In genomic region chr7:27249146-27249545, GRCm38 (mm10) we compare ENCODE assay signal across 9 mouse cellular contexts. TPM values are rescaled to one million over a fixed set of nuclear protein-coding genes. Genes with fewer than 3 reads are reported as not detected.
A peak's percentile ranks its signal among the peaks of the same experiment; 100 is the strongest.
DNase-seq lines count a peak whose midpoint lies in the region; ATAC-seq and TF ChIP-seq lines count a peak whose summit lies in the region.
"Had no signal": no experiment of that assay in that cellular context is flagged by ENCODE, and none has a peak within 500 bp of the region (broad histone marks: within the 10 kb centered on the region; RNA-seq: fewer than 3 reads in every experiment).

No protein-coding gene starts in this region.

- no peak overlapping the region for H3K4me2 ChIP-seq in heart, postnatal 0 days (ENCODE audit: low read depth, low read length)
- H3K4me2 ChIP-seq: embryonic facial prominence, embryonic 12.5 days had no signal

- no peak for ATAC-seq in heart, postnatal 0 days (ENCODE audit: insufficient read depth, low read depth)

- peak; percentile 37 for TF ChIP-seq CTCF in heart, postnatal 0 days (IDR thresholded peaks at IDR 0.05; ENCODE audit: low read depth)

- no peaks in the 10 kb centered on the region for H3K9me3 ChIP-seq in heart, postnatal 0 days (replicated peaks; ENCODE audit: control insufficient read depth, low read length)
- H3K9me3 ChIP-seq in heart, embryonic 10.5 days, result no peaks in the 10 kb centered on the region
- H3K9me3 ChIP-seq: embryonic facial prominence, embryonic 12.5 days had no signal

- H3K9ac ChIP-seq in heart, postnatal 0 days (replicated peaks; ENCODE audit: low read depth, low read length), result no peak overlapping the region
- H3K9ac ChIP-seq: embryonic facial prominence, embryonic 12.5 days had no signal

- no peak overlapping the region for H3K4me3 ChIP-seq in heart, postnatal 0 days (ENCODE audit: low read depth, low read length)
- no peak overlapping the region for H3K4me3 ChIP-seq in heart, embryonic 10.5 days
- H3K4me3 ChIP-seq: embryonic facial prominence, embryonic 12.5 days had no signal

- no peak for DNase-seq in heart, postnatal 0 days (ENCODE audit: low spot score)
- DNase-seq in heart, embryonic 10.5 days (ENCODE audit: low spot score), result no peak
- DNase-seq in testis, postnatal 10 days (ENCODE audit: low spot score), result peak; percentile 59
- DNase-seq in testis, postnatal 14 days (ENCODE audit: low spot score), result no peak
- peak; percentile 58 for DNase-seq in embryo, embryonic 10.5 days (ENCODE audit: low spot score)
- DNase-seq in splenic B cell, adult 2 months (ENCODE audit: low read depth, low spot score), result peak; percentile 56
- DNase-seq in layer of hippocampus, adult 11-12 months (ENCODE audit: low spot score), result no peak
- DNase-seq in adipocyte (ENCODE audit: low spot score), result no peak

- no peaks in the 10 kb centered on the region for H3K27me3 ChIP-seq in heart, postnatal 0 days (ENCODE audit: control insufficient read depth, insufficient read depth, low read length)
- no peaks in the 10 kb centered on the region for H3K27me3 ChIP-seq in heart, embryonic 10.5 days (ENCODE audit: insufficient read depth, poor library complexity, severe bottlenecking)
- H3K27me3 ChIP-seq in splenic B cell, adult 2 months (ENCODE audit: control insufficient read depth, insufficient read depth, low read length, poor library complexity, severe bottlenecking), result no peaks in the 10 kb centered on the region
- H3K27me3 ChIP-seq: embryonic facial prominence, embryonic 12.5 days had no signal

- 0 out of 2 replicates have a peak, but pooled peaks cover 4% of the 10 kb centered on the region for H3K36me3 ChIP-seq in heart, postnatal 0 days (replicated peaks; ENCODE audit: control insufficient read depth, insufficient read depth, low read length)
- peaks cover 16% of the 10 kb centered on the region for H3K36me3 ChIP-seq in heart, embryonic 10.5 days
- no peaks in the 10 kb centered on the region; the same call in none of the 2 replicates for H3K36me3 ChIP-seq in splenic B cell, adult 2 months (ENCODE audit: control insufficient read depth, insufficient read depth, low read length, poor library complexity, severe bottlenecking)

- no peaks in the 10 kb centered on the region for H3K4me1 ChIP-seq in heart, postnatal 0 days (ENCODE audit: control insufficient read depth, insufficient read depth)
- H3K4me1 ChIP-seq in heart, embryonic 10.5 days, result no peaks in the 10 kb centered on the region
- H3K4me1 ChIP-seq: embryonic facial prominence, embryonic 12.5 days had no signal

- WGBS in heart, postnatal 0 days, result 91% methylated on average over 2 of the region's 2 CpGs
- 78% methylated on average over 2 of the region's 2 CpGs for WGBS in heart, embryonic 10.5 days

- TF ChIP-seq EP300 in heart, postnatal 0 days (IDR thresholded peaks at IDR 0.05; ENCODE audit: low read depth), result no peak

- H3K27ac ChIP-seq in heart, postnatal 0 days (ENCODE audit: low read depth), result no peak overlapping the region
- no peak overlapping the region for H3K27ac ChIP-seq in heart, embryonic 10.5 days
- H3K27ac ChIP-seq: embryonic facial prominence, embryonic 12.5 days had no signal

RNA-seq across cellular contexts. Expression of gene Numbl, which starts 9.1 kb away (rescaled TPM):
- total RNA-seq in heart, postnatal 0 days (2014; rRNA removed; ENCODE audit: low replicate concordance), result 15.9 and 23.5 TPM in 2 replicates
- polyA plus RNA-seq in heart, postnatal 0 days (2015; fragmentation: Nextera tagmentation; extraction: Ambion mirVana), result 5.6 and 6.2 TPM in 2 replicates
- polyA plus RNA-seq in heart, embryonic 10.5 days (2016; fragmentation: Nextera tagmentation; extraction: Ambion mirVana), result 7.0 and 9.6 TPM in 2 replicates

RNA-seq across cellular contexts. Expression of gene Coq8b, which starts 16.3 kb away (rescaled TPM):
- 5.8 and 7.2 TPM in 2 replicates for total RNA-seq in heart, postnatal 0 days (2014; rRNA removed; ENCODE audit: low replicate concordance)
- 10.1 and 11.0 TPM in 2 replicates for polyA plus RNA-seq in heart, postnatal 0 days (2015; fragmentation: Nextera tagmentation; extraction: Ambion mirVana)
- polyA plus RNA-seq in heart, embryonic 10.5 days (2016; fragmentation: Nextera tagmentation; extraction: Ambion mirVana), result 12.3 and 13.9 TPM in 2 replicates

RNA-seq across cellular contexts. Expression of gene Itpkc, which starts 20.7 kb away (rescaled TPM):
- total RNA-seq in heart, postnatal 0 days (2014; rRNA removed; ENCODE audit: low replicate concordance), result 5.8 and 14.7 TPM in 2 replicates
- polyA plus RNA-seq in heart, postnatal 0 days (2015; fragmentation: Nextera tagmentation; extraction: Ambion mirVana), result 1.2 and 1.3 TPM in 2 replicates
- 3.4 and 5.0 TPM in 2 replicates for polyA plus RNA-seq in heart, embryonic 10.5 days (2016; fragmentation: Nextera tagmentation; extraction: Ambion mirVana)

RNA-seq across cellular contexts. Expression of gene Snrpa, which starts 53.1 kb away (rescaled TPM):
- 78.2 and 79.4 TPM in 2 replicates for total RNA-seq in heart, postnatal 0 days (2014; rRNA removed; ENCODE audit: low replicate concordance)
- polyA plus RNA-seq in heart, postnatal 0 days (2015; fragmentation: Nextera tagmentation; extraction: Ambion mirVana), result 60.5 and 69.3 TPM in 2 replicates
- polyA plus RNA-seq in heart, embryonic 10.5 days (2016; fragmentation: Nextera tagmentation; extraction: Ambion mirVana), result 227 and 298 TPM in 2 replicates

RNA-seq across cellular contexts. Expression of gene BC024978, which starts 53.6 kb away (rescaled TPM):
- 1.8 and 4.8 TPM in 2 replicates for total RNA-seq in heart, postnatal 0 days (2014; rRNA removed; ENCODE audit: low replicate concordance)
- polyA plus RNA-seq in heart, postnatal 0 days (2015; fragmentation: Nextera tagmentation; extraction: Ambion mirVana), result 2.0 and 2.1 TPM in 2 replicates
- 3.1 and 3.2 TPM in 2 replicates for polyA plus RNA-seq in heart, embryonic 10.5 days (2016; fragmentation: Nextera tagmentation; extraction: Ambion mirVana)

Comparison
In these comparisons a context has a peak if more than half of its experiments do, and no peak if none do; other contexts are left out.
1. DNase-seq: peak in testis, postnatal 10 days (single experiment), embryo, embryonic 10.5 days (single experiment) and splenic B cell, adult 2 months (single experiment); none in heart, postnatal 0 days (single experiment), heart, embryonic 10.5 days (single experiment), testis, postnatal 14 days (single experiment), layer of hippocampus, adult 11-12 months (single experiment) and adipocyte (single experiment).